Mouse (Mus musculus): ENCODE measurements at regions not wholly inside any gene's neighbourhood (a gene's known extent, or its start where the extent isn't known, plus 50 kb on each side); places are given as distances from the start of the nearest gene placed in this dataset.

GRCm38 (mm10) chr4:9935949-9936348 is 938.3 kb upstream of the 2610301B20Rik start:
- DNase-seq (ENCODE audit: low read depth, low spot score), result no peak

- no peak for DNase-seq (ENCODE audit: low read depth, low spot score)
These were observed 922.9 kb upstream of the 2610301B20Rik start for GRCm38 (mm10) chr4:9951441-9951840.

- no peak for DNase-seq (ENCODE audit: low read depth, low spot score)
These were observed 899.7 kb upstream of the 2610301B20Rik start for GRCm38 (mm10) chr4:9974631-9975030.

GRCm38 (mm10) chr4:9981354-9982040 is 892.8 kb upstream of the 2610301B20Rik start:
- DNase-seq (ENCODE audit: low read depth, low spot score), result no peak

GRCm38 (mm10) chr4:9982786-9983525 is 891.3 kb upstream of the 2610301B20Rik start:
- no peak for DNase-seq (ENCODE audit: low read depth, low spot score)

GRCm38 (mm10) chr4:9993871-9994270 is 880.4 kb upstream of the 2610301B20Rik start:
- DNase-seq (ENCODE audit: low read depth, low spot score), result no peak

- no peak for DNase-seq (ENCODE audit: low read depth, low spot score)
These were observed 879.8 kb upstream of the 2610301B20Rik start for GRCm38 (mm10) chr4:9994466-9994865.

GRCm38 (mm10) chr4:10030316-10030715 is 844.0 kb upstream of the 2610301B20Rik start:
- DNase-seq (ENCODE audit: low read depth, low spot score), result no peak

- DNase-seq (ENCODE audit: low read depth, low spot score), result no peak
These were observed 842.5 kb upstream of the 2610301B20Rik start for GRCm38 (mm10) chr4:10031764-10032163.

- DNase-seq (ENCODE audit: low read depth, low spot score), result no peak
These were observed 839.0 kb upstream of the 2610301B20Rik start for GRCm38 (mm10) chr4:10035336-10035735.

- DNase-seq (ENCODE audit: low read depth, low spot score), result no peak
These were observed 832.8 kb upstream of the 2610301B20Rik start for GRCm38 (mm10) chr4:10041301-10042093.

- DNase-seq (ENCODE audit: low read depth, low spot score), result no peak
These were observed 825.5 kb upstream of the 2610301B20Rik start for GRCm38 (mm10) chr4:10048770-10049169.

GRCm38 (mm10) chr4:10049411-10049810 is 824.9 kb upstream of the 2610301B20Rik start:
- DNase-seq (ENCODE audit: low read depth, low spot score), result no peak

- DNase-seq (ENCODE audit: low read depth, low spot score), result no peak
These were observed 822.7 kb upstream of the 2610301B20Rik start for GRCm38 (mm10) chr4:10051296-10052267.

GRCm38 (mm10) chr4:10052869-10053268 is 821.4 kb upstream of the 2610301B20Rik start:
- DNase-seq (ENCODE audit: low read depth, low spot score), result no peak

GRCm38 (mm10) chr4:10072500-10073106 is 801.7 kb upstream of the 2610301B20Rik start:
- DNase-seq (ENCODE audit: low read depth, low spot score), result no peak

- DNase-seq (ENCODE audit: low read depth, low spot score), result no peak
These were observed 794.6 kb upstream of the 2610301B20Rik start for GRCm38 (mm10) chr4:10079565-10080169.

GRCm38 (mm10) chr4:10114831-10115230 is 759.5 kb upstream of the 2610301B20Rik start:
- DNase-seq (ENCODE audit: low read depth, low spot score), result no peak

GRCm38 (mm10) chr4:10117964-10118363 is 756.3 kb upstream of the 2610301B20Rik start:
- DNase-seq (ENCODE audit: low read depth, low spot score), result no peak

GRCm38 (mm10) chr4:10124252-10124651 is 750.0 kb upstream of the 2610301B20Rik start:
- no peak for DNase-seq (ENCODE audit: low read depth, low spot score)

Data from CD4-positive helper T cell, adult 2 months (primary cell).